Mouse (Mus musculus) layer of hippocampus, adult 18-20 months (tissue): ENCODE data around the gene Tmem174. TPM values are rescaled to one million over a fixed set of nuclear protein-coding genes. Genes with fewer than 3 reads are reported as not detected.

ENCODE experiments used
- DNase-seq, 2 experiments: peaks; one replicate each; pipeline ENCODE4 v3.0.0; 2022; ENCODE audit warnings: low spot score in 2 of 2
- total RNA-seq, 2 experiments: library from RNA; stranded (reverse); gene quantifications; 2 replicates each; pipeline ENCODE4 v1.2.3; 2021

Gene Tmem174
- total RNA-seq, 2 experiments from 2014 or later: 0.27 TPM; not detected in 1

GRCm38 (mm10) chr13:98586817-98587575 is 50.2 kb downstream of the Tmem174 start:
- DNase-seq: peak in 1 of 2 experiments; percentile 70

Other genes with a start within 250 kb of the Tmem174 start
- gene Gm10320, start 145.4 kb downstream of the Tmem174 start, total RNA-seq: not detected
- gene Tmem171, start 57.4 kb upstream of the Tmem174 start, total RNA-seq: 1 to 10 TPM in 1 of 2 experiments, under 1 TPM in 1; 0.96 to 1.6 TPM
- 10 to 100 TPM; 37.6 to 38.9 TPM for gene Fcho2, start 178.0 kb upstream of the Tmem174 start, total RNA-seq